Mouse (Mus musculus): ENCODE data around the gene Olfr190.
"Not testable (repeated sequence)": the region's sequence is repeated elsewhere in the genome, so short reads cannot be mapped to it uniquely, and the experiment has no call there.

Olfr190 gene

DNA sequence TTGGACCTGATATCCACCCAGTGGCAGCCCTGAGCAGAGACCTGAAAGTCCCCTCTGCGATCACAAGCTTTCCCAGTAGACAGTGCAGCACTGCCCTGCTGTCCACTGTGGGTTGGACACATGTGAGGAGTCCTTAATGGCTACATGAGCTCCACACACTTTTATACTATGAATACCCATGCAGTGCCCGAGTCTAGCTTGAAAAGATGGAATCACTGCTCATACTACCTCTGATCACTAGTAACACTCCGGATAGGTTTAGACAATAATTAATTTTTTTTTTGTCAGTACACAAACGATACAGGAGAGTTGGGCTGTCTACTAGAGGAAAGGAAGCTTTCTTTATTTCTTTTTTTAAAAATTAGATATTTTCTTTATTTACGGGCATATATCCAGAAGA lies at the start of gene Olfr190:
Olfr190 (minus strand) TSS at position 101 of the 400 bp plus-strand sequence.
- DNase-seq: no peak

DNA sequence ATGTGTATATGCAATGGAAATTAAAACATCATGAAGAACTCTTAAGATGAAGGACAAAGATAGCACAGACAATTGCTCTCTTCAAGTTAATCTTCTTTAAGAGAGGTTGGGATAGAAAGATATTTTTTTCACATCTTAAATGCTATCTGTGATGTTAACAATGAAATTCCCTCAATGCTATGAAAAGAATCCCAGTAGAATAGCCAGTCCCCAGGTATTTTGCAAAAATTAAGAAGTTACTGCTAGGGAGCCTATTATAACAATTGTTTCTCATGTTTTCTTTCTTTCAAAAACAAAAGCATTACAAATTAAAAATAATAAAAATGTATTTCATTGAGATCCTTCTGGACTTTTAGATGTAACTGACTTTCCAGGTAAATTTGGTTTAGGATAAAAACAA lies 43.2 kb upstream of the Olfr190 start, which contains the start of gene Olfr194:
Olfr194 (minus strand) TSS at position 101 of the 400 bp plus-strand sequence.
- DNase-seq: no peak

DNA sequence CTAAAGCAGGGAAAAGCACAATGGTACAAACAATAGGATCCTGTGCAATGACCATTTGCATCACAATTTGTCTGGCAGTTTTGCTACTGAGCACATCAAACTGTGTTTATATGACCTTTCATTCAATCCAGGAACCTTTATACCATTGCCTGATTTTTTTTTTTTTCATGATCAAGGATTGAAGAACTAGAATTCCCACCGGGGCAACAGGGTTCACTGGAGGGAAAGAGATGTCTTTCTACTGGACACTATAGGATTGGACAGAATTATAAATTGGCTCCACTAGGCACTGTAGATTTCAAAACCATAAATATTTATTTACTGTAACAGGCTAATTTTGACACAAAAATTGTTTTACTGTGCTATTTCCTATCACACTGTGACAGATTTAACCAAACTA lies 34.0 kb upstream of the Olfr190 start, which contains the start of gene Olfr193:
Olfr193 (minus strand) TSS at position 101 of the 400 bp plus-strand sequence.
- DNase-seq: no peak

DNA sequence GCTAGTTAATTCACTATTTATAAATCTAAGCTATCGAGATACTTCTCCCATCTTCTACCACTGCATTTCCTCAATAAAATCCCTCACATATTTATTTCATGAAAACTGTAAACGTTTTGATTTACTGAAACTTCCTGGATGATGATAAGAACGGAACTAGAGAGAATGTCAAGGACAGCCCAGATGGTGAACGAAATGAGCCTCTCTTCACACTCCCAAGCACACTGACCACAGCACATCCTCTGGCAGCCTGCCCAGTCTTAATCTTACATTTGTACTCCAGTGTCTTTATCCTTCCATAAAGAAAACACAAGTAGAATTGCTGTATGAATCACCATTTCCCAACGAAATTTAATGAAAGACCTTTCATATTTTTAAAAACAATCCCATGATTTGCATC lies 30.7 kb upstream of the Olfr190 start:
- DNase-seq: not testable (repeated sequence)

DNA sequence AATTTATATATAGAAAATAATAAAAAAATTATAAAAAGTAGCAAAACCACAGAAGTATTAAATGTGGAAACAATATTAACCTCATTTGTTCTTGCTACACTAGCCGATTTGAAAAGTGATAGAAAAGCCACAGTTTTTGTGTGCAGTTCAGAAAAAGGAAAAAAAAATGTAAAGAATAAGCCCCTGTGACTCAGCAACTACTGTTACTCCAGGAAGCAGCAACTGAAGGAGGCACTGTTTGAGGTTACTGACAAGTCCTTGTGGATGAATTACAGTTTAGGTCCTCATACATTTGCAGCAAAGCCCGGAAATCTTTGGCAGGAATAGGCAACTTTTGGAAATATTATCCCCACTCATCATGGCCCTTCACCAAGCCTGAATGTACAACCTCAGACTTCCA lies 27.5 kb upstream of the Olfr190 start:
- DNase-seq: no peak

DNA sequence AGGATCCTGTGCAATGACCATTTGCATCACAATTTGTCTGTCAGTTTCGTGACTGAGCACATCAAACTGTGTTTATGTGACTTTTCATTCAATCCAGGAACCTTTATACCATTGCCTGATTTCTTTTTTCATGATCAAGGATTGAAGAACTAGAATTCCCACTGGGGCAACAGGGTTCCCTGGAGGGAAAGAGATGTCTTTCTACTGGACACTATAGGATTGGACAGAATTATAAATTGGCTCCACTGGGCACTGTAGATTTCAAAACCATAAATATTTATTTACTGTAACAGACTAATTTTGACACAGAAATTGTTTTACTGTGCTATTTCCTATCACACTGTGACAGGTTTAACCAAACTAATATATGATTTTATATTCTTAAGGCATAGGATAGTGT lies 11.9 kb upstream of the Olfr190 start, which contains the start of gene Olfr191:
Olfr191 (minus strand) TSS at position 101 of the 400 bp plus-strand sequence.
- DNase-seq: not testable (repeated sequence)

DNA sequence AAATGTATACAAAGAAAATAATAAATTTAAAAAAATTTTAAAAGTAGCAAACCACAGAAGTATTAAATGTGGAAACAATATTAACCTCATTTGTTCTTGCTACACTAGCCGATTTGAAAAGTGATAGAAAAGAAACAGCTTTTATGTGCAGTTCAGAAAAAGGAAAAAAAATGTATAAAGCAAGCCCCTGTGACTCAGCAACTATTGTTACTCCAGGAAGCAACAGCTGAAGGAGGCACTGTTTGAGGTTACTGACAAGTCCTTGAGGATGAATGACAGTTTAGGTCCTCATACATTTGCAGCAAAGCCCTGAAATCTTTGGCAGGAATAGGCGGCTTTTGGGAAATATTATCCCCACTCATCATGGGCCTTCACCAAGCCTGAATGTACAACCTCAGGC lies 3.3 kb upstream of the Olfr190 start:
- not testable (repeated sequence) for DNase-seq

DNA sequence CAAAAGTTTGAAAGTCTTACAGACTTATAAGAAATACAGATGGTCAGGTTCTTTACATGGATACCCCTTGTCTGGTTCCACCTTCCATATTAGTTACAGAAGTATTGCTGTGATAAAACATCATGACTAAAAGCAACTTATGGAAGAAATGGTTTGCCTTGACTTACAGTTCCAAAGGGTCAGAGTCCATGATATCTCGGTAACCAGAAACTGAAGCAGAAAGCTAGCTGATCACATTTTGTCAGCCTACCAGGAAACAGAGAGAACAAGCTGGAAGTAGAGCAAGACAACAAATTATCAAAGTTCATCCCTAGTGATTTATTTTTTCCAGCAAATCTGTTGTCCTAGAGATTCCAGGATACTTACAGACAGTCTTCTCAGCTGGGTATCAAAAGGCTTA lies 4.3 kb downstream of the Olfr190 start:
- no peak for DNase-seq

DNA sequence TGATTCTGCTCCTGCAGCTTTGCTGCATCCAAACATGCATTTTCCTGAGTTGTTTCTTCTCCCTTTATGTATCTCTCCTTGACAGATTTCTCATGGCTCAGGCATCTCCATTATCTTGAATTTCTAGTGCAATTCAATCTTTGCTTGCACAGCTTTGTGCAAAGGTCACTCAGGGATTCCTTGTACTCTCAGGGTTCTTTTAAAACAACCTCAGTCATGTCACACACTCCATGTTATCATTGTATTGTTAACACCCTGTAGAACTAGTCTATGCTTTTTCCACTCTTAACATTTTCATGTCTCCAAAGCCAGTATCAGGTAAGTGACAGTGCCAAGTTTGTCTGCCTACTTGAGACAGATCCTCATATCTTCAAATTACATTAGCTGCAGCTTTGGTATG lies 6.0 kb downstream of the Olfr190 start:
- DNase-seq: no peak

DNA sequence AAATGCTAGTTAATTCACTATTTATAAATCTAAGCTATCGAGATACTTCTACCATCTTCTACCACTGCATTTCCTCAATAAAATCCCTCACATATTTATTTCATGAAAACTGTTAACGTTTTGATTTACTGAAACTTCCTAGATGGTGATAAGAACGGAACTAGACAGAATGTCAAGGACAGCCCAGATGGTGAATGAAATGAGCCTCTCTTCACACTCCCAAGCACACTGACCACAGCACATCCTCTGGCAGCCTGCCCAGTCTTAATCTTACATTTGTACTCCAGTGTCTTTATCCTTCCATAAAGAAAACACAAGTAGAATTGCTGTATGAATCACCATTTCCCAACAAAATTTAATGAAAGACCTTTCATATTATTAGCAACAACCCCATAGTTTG lies 15.4 kb downstream of the Olfr190 start:
- DNase-seq: not testable (repeated sequence)

DNA sequence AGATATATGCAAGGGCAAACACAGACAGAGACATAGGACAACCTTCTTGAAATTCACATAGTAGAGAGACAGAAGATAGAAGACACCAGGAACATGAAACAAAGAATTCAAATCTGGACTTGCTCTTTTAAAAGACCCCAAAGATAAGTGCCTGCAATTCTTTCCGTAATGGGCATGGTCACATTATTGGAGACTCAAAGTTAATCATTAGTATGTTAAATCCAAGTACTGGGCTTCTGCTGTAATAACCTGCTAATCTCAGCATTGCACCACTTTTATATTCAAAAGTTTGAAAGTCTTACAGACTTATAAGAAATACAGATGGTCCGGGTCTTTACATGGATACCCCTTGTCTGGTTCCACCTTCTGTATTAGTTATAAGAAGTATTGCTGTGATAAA lies 28.5 kb downstream of the Olfr190 start:
- DNase-seq: not testable (repeated sequence)

DNA sequence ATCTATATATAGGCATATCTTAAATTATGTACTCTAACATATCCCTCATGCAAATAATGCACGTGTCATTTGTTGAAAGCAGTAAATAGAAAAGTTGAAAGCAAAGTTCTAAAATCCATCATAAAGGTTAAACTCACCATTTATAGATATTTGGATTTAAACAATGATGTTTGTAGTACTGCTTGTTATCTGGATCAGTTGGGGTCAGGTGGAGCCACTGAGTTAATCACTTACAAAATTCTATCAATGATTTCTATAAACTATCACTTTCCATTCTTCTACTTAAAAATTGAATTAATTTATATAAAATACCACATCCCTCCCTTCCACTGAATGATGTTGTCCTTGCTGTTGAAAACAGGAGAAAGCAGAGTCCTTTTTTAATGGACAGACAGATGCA lies 28.9 kb downstream of the Olfr190 start:
- no peak for DNase-seq

DNA sequence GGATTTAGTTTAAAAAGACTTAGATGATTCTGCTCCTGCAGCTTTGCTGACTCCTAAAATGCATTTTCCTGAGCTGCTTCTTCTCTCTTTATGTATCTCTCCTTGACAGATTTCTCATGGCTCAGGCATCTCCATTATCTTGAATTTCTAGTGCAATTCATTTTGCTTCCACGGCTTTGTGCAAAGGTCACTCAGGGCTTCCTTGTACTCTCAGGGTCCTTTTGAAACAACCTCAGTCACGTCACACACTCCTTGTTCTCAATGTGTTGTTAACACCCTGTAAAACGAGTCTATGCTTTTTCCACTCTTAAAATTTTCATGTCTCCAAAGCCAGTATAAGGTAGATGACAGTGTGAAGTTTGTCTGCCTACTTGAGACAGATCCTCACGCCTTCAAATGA lies 30.2 kb downstream of the Olfr190 start:
- DNase-seq: no peak

DNA sequence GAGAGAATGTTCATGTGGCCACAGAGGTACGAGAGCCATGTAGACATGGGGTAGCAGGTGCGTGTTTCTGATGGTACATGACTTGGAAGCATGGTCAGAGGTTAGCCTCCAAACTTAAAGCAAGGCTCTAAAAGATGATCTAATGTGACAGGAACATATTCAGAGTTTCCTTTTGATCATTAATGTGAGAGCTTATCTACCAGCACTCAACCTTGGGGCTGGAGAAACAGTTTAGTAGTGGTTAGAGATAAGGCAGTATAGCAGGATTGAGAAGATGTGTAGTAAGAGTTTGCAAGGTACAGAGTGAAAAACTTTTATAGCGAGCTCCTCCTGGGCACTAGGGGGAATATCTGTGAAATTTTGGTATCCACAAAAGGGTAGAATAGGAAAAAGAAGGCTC lies 32.0 kb downstream of the Olfr190 start:
- DNase-seq: no peak

DNA sequence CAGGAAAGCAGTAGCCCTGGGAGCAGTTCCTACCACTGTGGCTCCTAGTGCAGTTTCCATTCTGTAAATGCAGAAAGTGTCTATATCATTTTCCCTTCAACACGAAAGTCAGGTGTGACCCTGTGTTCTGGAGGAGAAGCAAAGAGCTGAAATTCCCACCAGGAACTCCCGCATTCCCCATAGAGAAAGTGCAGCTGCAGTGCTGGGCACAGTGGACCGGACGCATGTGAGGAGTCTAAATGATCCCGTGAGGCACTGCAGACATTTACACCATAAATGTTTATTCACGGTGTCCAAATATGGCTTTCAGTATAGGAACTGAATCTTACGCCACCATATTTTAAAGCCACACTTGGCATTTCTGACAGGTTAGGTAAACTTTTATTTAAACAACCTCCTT lies 38.1 kb downstream of the Olfr190 start, which contains the start of gene Olfr187:
Olfr187 (minus strand) TSS at position 58 of the 400 bp plus-strand sequence.
- DNase-seq: no peak

DNA sequence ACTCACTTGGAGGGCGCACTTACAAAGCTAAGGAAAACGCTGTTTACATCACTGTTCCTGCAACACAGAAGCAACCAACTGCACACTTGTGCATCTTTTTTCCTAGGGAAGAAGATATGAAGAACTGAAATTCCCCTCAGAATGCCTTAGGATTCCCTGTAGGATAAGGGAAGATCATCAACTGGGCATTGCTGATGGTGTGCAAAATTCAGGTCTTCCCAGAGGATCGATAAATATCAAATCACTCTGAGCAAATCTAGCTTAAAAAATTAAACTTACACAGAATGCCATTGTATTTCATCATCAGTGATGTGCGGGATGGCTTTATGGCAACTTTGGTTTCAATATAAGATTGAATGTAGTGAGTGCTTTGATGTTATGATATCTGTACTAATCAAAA lies 47.6 kb downstream of the Olfr190 start, which contains the start of gene Olfr186:
Olfr186 (minus strand) TSS at position 101 of the 400 bp plus-strand sequence.
- no peak for DNase-seq

Measured in cerebellum, postnatal 10 days (tissue).